Mouse (Mus musculus) liver, embryonic 13.5 days (tissue): ENCODE measurements around the gene Lrrn2. TPM values are rescaled to one million over a fixed set of nuclear protein-coding genes. Genes with fewer than 3 reads are reported as not detected.

Experiments used
- ATAC-seq: fragments of 200-750 bp; cut with Nextera tagmentation; 2 replicates; pipeline ENCODE4 v1.8.0; 2017; ENCODE audit warnings: low read depth, mild to moderate bottlenecking, moderate number of reproducible peaks, moderate library complexity
- DNase-seq: peaks from one replicate; pipeline ENCODE4 v3.0.0; 2022
- H3K27ac ChIP-seq: fragments of 300-500 bp; sonication (generic); 2 replicates; pipeline ENCODE4 v1.5.1; 2015; ENCODE audit warnings: moderate library complexity, mild to moderate bottlenecking, inconsistent platforms
- H3K27me3 ChIP-seq: fragments of 300-500 bp; sonication (generic); 2 replicates; pipeline ENCODE4 v1.6.1; 2015; ENCODE audit warnings: mild to moderate bottlenecking, inconsistent platforms
- H3K36me3 ChIP-seq: fragments of 300-500 bp; sonication (generic); 2 replicates; pipeline ENCODE4 v1.6.1; 2015; ENCODE audit warnings: mild to moderate bottlenecking, inconsistent platforms
- H3K4me1 ChIP-seq: fragments of 300-500 bp; sonication (generic); replicated peaks from 2 replicates; pipeline ENCODE4 v1.6.1; 2015; ENCODE audit warnings: inconsistent platforms
- H3K4me2 ChIP-seq: fragments of 300-500 bp; sonication (generic); 2 replicates; pipeline ENCODE4 v1.6.1; 2015; ENCODE audit warnings: inconsistent platforms, mild to moderate bottlenecking, moderate library complexity
- H3K4me3 ChIP-seq: fragments of 300-500 bp; sonication (generic); replicated peaks from 2 replicates; pipeline ENCODE4 v1.5.1; 2015; ENCODE audit warnings: mild to moderate bottlenecking, inconsistent platforms
- H3K9ac ChIP-seq: fragments of 300-500 bp; sonication (generic); 2 replicates; pipeline ENCODE4 v1.6.1; 2015; ENCODE audit warnings: mild to moderate bottlenecking, inconsistent platforms
- H3K9me3 ChIP-seq: fragments of 300-500 bp; sonication (generic); replicated peaks from 2 replicates; pipeline ENCODE4 v1.6.1; 2016; ENCODE audit warnings: inconsistent platforms
- WGBS: fragments of 180-500 bp; shearing (Covaris S2); methylation state at CpG from one replicate; pipeline ENCODE4 v1.1.7; 2015; ENCODE audit not compliant: insufficient replicate concordance; 5-methylcytosine and 5-hydroxymethylcytosine counted together
- polyA plus RNA-seq: library from polyadenylated mRNA; unstranded; fragments of >200 nt; fragmentation: Nextera tagmentation; extraction: Ambion mirVana; gene quantifications from 2 replicates; pipeline ENCODE4 v1.2.1, GENCODE M21; 2015

The Lrrn2 gene
- polyA plus RNA-seq, 1 experiment from 2014 or later = 0.09 TPM

GRCm38 (mm10) chr1:132932421-132932820 is 52.3 kb downstream of the Lrrn2 start:
- 42% methylated on average over 2 of the region's 2 CpGs for WGBS
- no peaks in the 10 kb centered on the region for H3K27me3 ChIP-seq
- ATAC-seq (no peak), DNase-seq (no peak)
- H3K4me1 ChIP-seq = no peaks in the 10 kb centered on the region
- H3K36me3 ChIP-seq = no peaks in the 10 kb centered on the region
- H3K9me3 ChIP-seq = no peaks in the 10 kb centered on the region
- H3K9ac ChIP-seq = no peak overlapping the region
- H3K4me3 ChIP-seq = no peak overlapping the region
- H3K27ac ChIP-seq = no peak overlapping the region
- no peak overlapping the region for H3K4me2 ChIP-seq

GRCm38 (mm10) chr1:132934856-132935255 is 54.8 kb downstream of the Lrrn2 start:
- H3K9ac ChIP-seq = no peak overlapping the region
- ATAC-seq (no peak), DNase-seq (no peak)
- H3K36me3 ChIP-seq = no peaks in the 10 kb centered on the region
- 27% methylated on average over 7 of the region's 7 CpGs for WGBS
- no peak overlapping the region for H3K27ac ChIP-seq
- H3K9me3 ChIP-seq = no peaks in the 10 kb centered on the region
- H3K27me3 ChIP-seq = no peaks in the 10 kb centered on the region
- H3K4me2 ChIP-seq = no peak overlapping the region
- H3K4me3 ChIP-seq = no peak overlapping the region
- H3K4me1 ChIP-seq = no peaks in the 10 kb centered on the region

- ATAC-seq (no peak), DNase-seq (no peak)
- no peaks in the 10 kb centered on the region for H3K4me1 ChIP-seq
- no peak overlapping the region for H3K9ac ChIP-seq
- no peak overlapping the region for H3K27ac ChIP-seq
- H3K4me2 ChIP-seq = no peak overlapping the region
- no peaks in the 10 kb centered on the region for H3K27me3 ChIP-seq
- 73% methylated on average over 26 of the region's 26 CpGs for WGBS
- no peaks in the 10 kb centered on the region for H3K36me3 ChIP-seq
- no peak overlapping the region for H3K4me3 ChIP-seq
- H3K9me3 ChIP-seq = no peaks in the 10 kb centered on the region
These were observed 57.4 kb downstream of the Lrrn2 start for GRCm38 (mm10) chr1:132937296-132938030.

GRCm38 (mm10) chr1:132938975-132939374 is 58.9 kb downstream of the Lrrn2 start:
- no peak overlapping the region for H3K4me3 ChIP-seq
- DNase-seq (no peak), ATAC-seq (no peak)
- no peaks in the 10 kb centered on the region for H3K27me3 ChIP-seq
- 60% methylated on average over 8 of the region's 8 CpGs for WGBS
- H3K9ac ChIP-seq = no peak overlapping the region
- no peak overlapping the region for H3K4me2 ChIP-seq
- H3K36me3 ChIP-seq = no peaks in the 10 kb centered on the region
- H3K9me3 ChIP-seq = no peaks in the 10 kb centered on the region
- no peak overlapping the region for H3K27ac ChIP-seq
- no peaks in the 10 kb centered on the region for H3K4me1 ChIP-seq

GRCm38 (mm10) chr1:132945826-132946225 is 65.8 kb downstream of the Lrrn2 start:
- no peaks in the 10 kb centered on the region for H3K9me3 ChIP-seq
- no peak overlapping the region for H3K27ac ChIP-seq
- H3K36me3 ChIP-seq = no peaks in the 10 kb centered on the region
- no peak overlapping the region for H3K4me2 ChIP-seq
- 66% methylated on average over 8 of the region's 8 CpGs for WGBS
- ATAC-seq (no peak), DNase-seq (no peak)
- no peaks in the 10 kb centered on the region for H3K27me3 ChIP-seq
- no peak overlapping the region for H3K4me3 ChIP-seq
- no peak overlapping the region for H3K9ac ChIP-seq
- H3K4me1 ChIP-seq = no peaks in the 10 kb centered on the region

- Histone ChIP-seq H3K4me1 (0 out of 2 replicates have a peak, but pooled peaks cover 2% of the 10 kb centered on the region), H3K4me3 (no peak overlapping the region), H3K4me2 (no peak overlapping the region), H3K27me3 (no peaks in the 10 kb centered on the region), H3K27ac (no peak overlapping the region), H3K9ac (no peak overlapping the region), H3K36me3 (no peaks in the 10 kb centered on the region), H3K9me3 (no peaks in the 10 kb centered on the region)
- 51% methylated on average over 7 of the region's 7 CpGs for WGBS
- ATAC-seq (no peak), DNase-seq (no peak)
These were observed 67.7 kb downstream of the Lrrn2 start for GRCm38 (mm10) chr1:132947811-132948210.

GRCm38 (mm10) chr1:132956809-132957208 is 76.7 kb downstream of the Lrrn2 start:
- WGBS = 64% methylated on average over 5 of the region's 5 CpGs
- H3K4me1 ChIP-seq = 0 out of 2 replicates have a peak, but pooled peaks cover 2% of the 10 kb centered on the region
- peak; percentile 61 for ATAC-seq
- H3K27me3 ChIP-seq = no peaks in the 10 kb centered on the region
- no peaks in the 10 kb centered on the region for H3K9me3 ChIP-seq
- no peak overlapping the region; the same call in 1 of the 2 replicates for H3K9ac ChIP-seq
- no peak overlapping the region for H3K4me3 ChIP-seq
- H3K4me2 ChIP-seq = no peak overlapping the region
- H3K27ac ChIP-seq = peak overlapping the region; percentile 29; the same call in 1 of the 2 replicates
- no peak for DNase-seq
- H3K36me3 ChIP-seq = no peaks in the 10 kb centered on the region

- no peak overlapping the region for H3K4me3 ChIP-seq
- WGBS = 73% methylated on average over 3 of the region's 3 CpGs
- H3K4me1 ChIP-seq = no peaks in the 10 kb centered on the region
- H3K27me3 ChIP-seq = no peaks in the 10 kb centered on the region
- ATAC-seq = no peak
- H3K9me3 ChIP-seq = no peaks in the 10 kb centered on the region
- H3K27ac ChIP-seq = no peak overlapping the region
- H3K9ac ChIP-seq = no peak overlapping the region
- no peaks in the 10 kb centered on the region for H3K36me3 ChIP-seq
- DNase-seq = no peak
- H3K4me2 ChIP-seq = no peak overlapping the region
These were observed 81.7 kb downstream of the Lrrn2 start for GRCm38 (mm10) chr1:132961751-132962150.

GRCm38 (mm10) chr1:132964106-132964505 is 84.0 kb downstream of the Lrrn2 start:
- ATAC-seq (no peak), DNase-seq (no peak)
- Histone ChIP-seq H3K4me2 (no peak overlapping the region), H3K27ac (no peak overlapping the region), H3K4me1 (no peaks in the 10 kb centered on the region), H3K9me3 (no peaks in the 10 kb centered on the region), H3K9ac (no peak overlapping the region), H3K4me3 (no peak overlapping the region), H3K36me3 (no peaks in the 10 kb centered on the region), H3K27me3 (no peaks in the 10 kb centered on the region)
- 63% methylated on average over 2 of the region's 2 CpGs for WGBS

GRCm38 (mm10) chr1:132964691-132965090 is 84.6 kb downstream of the Lrrn2 start:
- no peak for DNase-seq
- H3K4me1 ChIP-seq = no peaks in the 10 kb centered on the region
- H3K9me3 ChIP-seq = no peaks in the 10 kb centered on the region
- no peak overlapping the region for H3K27ac ChIP-seq
- H3K4me2 ChIP-seq = no peak overlapping the region
- no peaks in the 10 kb centered on the region for H3K27me3 ChIP-seq
- ATAC-seq = no peak
- no peaks in the 10 kb centered on the region for H3K36me3 ChIP-seq
- no peak overlapping the region for H3K4me3 ChIP-seq
- 52% methylated on average over 4 of the region's 4 CpGs for WGBS
- no peak overlapping the region for H3K9ac ChIP-seq

- Histone ChIP-seq H3K9me3 (no peaks in the 10 kb centered on the region), H3K36me3 (no peaks in the 10 kb centered on the region), H3K27me3 (no peaks in the 10 kb centered on the region), H3K4me2 (no peak overlapping the region), H3K4me3 (no peak overlapping the region), H3K9ac (no peak overlapping the region), H3K27ac (no peak overlapping the region), H3K4me1 (no peaks in the 10 kb centered on the region)
- ATAC-seq = no peak
- peak; percentile 28 for DNase-seq
- 18% methylated on average over 6 of the region's 6 CpGs for WGBS
These were observed 88.6 kb downstream of the Lrrn2 start for GRCm38 (mm10) chr1:132968659-132969058.

GRCm38 (mm10) chr1:132977402-132977801 is 97.3 kb downstream of the Lrrn2 start:
- no peak overlapping the region for H3K4me3 ChIP-seq
- H3K4me2 ChIP-seq = no peak overlapping the region
- ATAC-seq (no peak), DNase-seq (no peak)
- no peaks in the 10 kb centered on the region for H3K4me1 ChIP-seq
- H3K9me3 ChIP-seq = no peaks in the 10 kb centered on the region
- no peaks in the 10 kb centered on the region for H3K27me3 ChIP-seq
- H3K9ac ChIP-seq = no peak overlapping the region
- H3K36me3 ChIP-seq = peaks cover 13% of the 10 kb centered on the region; the same call in 1 of the 2 replicates
- no peak overlapping the region for H3K27ac ChIP-seq
- WGBS = 59% methylated on average over 1 of the region's 1 CpGs
